Mouse (Mus musculus): ENCODE measurements around the gene Olfr549. TPM values are rescaled to one million over a fixed set of nuclear protein-coding genes. Genes with fewer than 3 reads are reported as not detected.

The Olfr549 gene
- polyA plus RNA-seq, 1 experiment from 2014 or later: not detected

Other genes with a start within 250 kb of the Olfr549 start
- 85.6 and 86.3 TPM in 2 replicates for gene Rrm1, start 108.2 kb upstream of the Olfr549 start, polyA plus RNA-seq (2015; fragmentation: Nextera tagmentation; extraction: Ambion mirVana)
- 0.55 and 0.59 TPM in 2 replicates for gene Olfr543, start 68.2 kb upstream of the Olfr549 start, polyA plus RNA-seq (2015; fragmentation: Nextera tagmentation; extraction: Ambion mirVana)
- 0.16 and 0.19 TPM in 2 replicates for gene Olfr544, start 61.6 kb upstream of the Olfr549 start, polyA plus RNA-seq (2015; fragmentation: Nextera tagmentation; extraction: Ambion mirVana)
- 0.30 and 0.41 TPM in 2 replicates for gene Olfr545, start 50.3 kb upstream of the Olfr549 start, polyA plus RNA-seq (2015; fragmentation: Nextera tagmentation; extraction: Ambion mirVana)
- not detected in 2 replicates for gene Olfr547, start 15.1 kb upstream of the Olfr549 start, polyA plus RNA-seq (2015; fragmentation: Nextera tagmentation; extraction: Ambion mirVana)
- gene Olfr548-ps1, start 9.0 kb upstream of the Olfr549 start, polyA plus RNA-seq (2015; fragmentation: Nextera tagmentation; extraction: Ambion mirVana): not detected in 2 replicates
- 0.17 TPM in 1 of 2 replicates, not detected in the other for gene Trim21, start 15.6 kb downstream of the Olfr549 start, polyA plus RNA-seq (2015; fragmentation: Nextera tagmentation; extraction: Ambion mirVana)
- not detected in 2 replicates for gene Olfr550, start 21.6 kb downstream of the Olfr549 start, polyA plus RNA-seq (2015; fragmentation: Nextera tagmentation; extraction: Ambion mirVana)
- gene Olfr551, start 42.0 kb downstream of the Olfr549 start, polyA plus RNA-seq (2015; fragmentation: Nextera tagmentation; extraction: Ambion mirVana): not detected in 2 replicates
- not detected in 2 replicates for gene Olfr552, start 47.9 kb downstream of the Olfr549 start, polyA plus RNA-seq (2015; fragmentation: Nextera tagmentation; extraction: Ambion mirVana)
- not detected in 2 replicates for gene Olfr553, start 68.3 kb downstream of the Olfr549 start, polyA plus RNA-seq (2015; fragmentation: Nextera tagmentation; extraction: Ambion mirVana)
- gene Olfr554, start 88.6 kb downstream of the Olfr549 start, polyA plus RNA-seq (2015; fragmentation: Nextera tagmentation; extraction: Ambion mirVana): not detected in 2 replicates
- not detected in 2 replicates for gene Olfr555, start 109.0 kb downstream of the Olfr549 start, polyA plus RNA-seq (2015; fragmentation: Nextera tagmentation; extraction: Ambion mirVana)
- gene Olfr556, start 115.0 kb downstream of the Olfr549 start, polyA plus RNA-seq (2015; fragmentation: Nextera tagmentation; extraction: Ambion mirVana): not detected in 2 replicates
- gene Trim68, start 137.5 kb downstream of the Olfr549 start, polyA plus RNA-seq (2015; fragmentation: Nextera tagmentation; extraction: Ambion mirVana): 7.3 and 8.0 TPM in 2 replicates
- not detected in 2 replicates for gene Olfr557, start 146.0 kb downstream of the Olfr549 start, polyA plus RNA-seq (2015; fragmentation: Nextera tagmentation; extraction: Ambion mirVana)
- 0.07 TPM in 1 of 2 replicates, not detected in the other for gene Olfr558, start 152.3 kb downstream of the Olfr549 start, polyA plus RNA-seq (2015; fragmentation: Nextera tagmentation; extraction: Ambion mirVana)
- not detected in 2 replicates for gene Olfr33, start 169.2 kb downstream of the Olfr549 start, polyA plus RNA-seq (2015; fragmentation: Nextera tagmentation; extraction: Ambion mirVana)
- gene Olfr559, start 177.6 kb downstream of the Olfr549 start, polyA plus RNA-seq (2015; fragmentation: Nextera tagmentation; extraction: Ambion mirVana): not detected in 2 replicates
- not detected in 2 replicates for gene Olfr560, start 209.5 kb downstream of the Olfr549 start, polyA plus RNA-seq (2015; fragmentation: Nextera tagmentation; extraction: Ambion mirVana)
- gene Olfr78, start 209.6 kb downstream of the Olfr549 start, polyA plus RNA-seq (2015; fragmentation: Nextera tagmentation; extraction: Ambion mirVana): not detected in 2 replicates
- not detected in 2 replicates for gene Olfr561, start 221.4 kb downstream of the Olfr549 start, polyA plus RNA-seq (2015; fragmentation: Nextera tagmentation; extraction: Ambion mirVana)